Mouse (Mus musculus) forebrain, embryonic 14.5 days (tissue): ENCODE measurements around the gene Pgbd5. TPM values are rescaled to one million over a fixed set of nuclear protein-coding genes. Genes with fewer than 3 reads are reported as not detected.

Experiments
- ATAC-seq: fragments of 200-750 bp; cut with Nextera tagmentation; 2 replicates; pipeline ENCODE4 v1.8.0; 2017; ENCODE audit warnings: mild to moderate bottlenecking, moderate library complexity
- DNase-seq: peaks from one replicate; pipeline ENCODE4 v3.0.0-alpha.2; 2015; ENCODE audit warnings: low spot score
- H3K27ac ChIP-seq: fragments of 300-500 bp; sonication (generic); 2 replicates; pipeline ENCODE4 v1.5.1; 2014; ENCODE audit warnings: low read depth, mild to moderate bottlenecking, control low read depth, low read length, moderate library complexity
- H3K27me3 ChIP-seq: fragments of 300-500 bp; sonication (generic); replicated peaks from 2 replicates; pipeline ENCODE4 v1.6.1; 2014; ENCODE audit warnings: low read length, control low read depth, mixed read lengths; ENCODE audit not compliant: control insufficient read depth, insufficient read depth
- H3K36me3 ChIP-seq: fragments of 300-500 bp; sonication (generic); 2 replicates; pipeline ENCODE4 v1.6.1; 2014; ENCODE audit warnings: low read length, control low read depth; ENCODE audit not compliant: control insufficient read depth, insufficient read depth
- H3K4me1 ChIP-seq: fragments of 300-500 bp; sonication (generic); 2 replicates; pipeline ENCODE4 v1.6.1; 2014; ENCODE audit warnings: antibody characterized with exemption, low read length, control low read depth; ENCODE audit not compliant: control insufficient read depth, insufficient read depth
- H3K4me2 ChIP-seq: fragments of 300-500 bp; sonication (generic); 2 replicates; pipeline ENCODE4 v1.6.1; 2014; ENCODE audit warnings: mild to moderate bottlenecking, control low read depth, low read length
- H3K4me3 ChIP-seq: fragments of 300-500 bp; sonication (generic); 2 replicates; pipeline ENCODE4 v1.5.1; 2014; ENCODE audit warnings: low read depth, low read length, control low read depth
- H3K9ac ChIP-seq: fragments of 300-500 bp; sonication (generic); 2 replicates; pipeline ENCODE4 v1.6.1; 2014; ENCODE audit warnings: mild to moderate bottlenecking, low read length, control low read depth, moderate library complexity
- H3K9me3 ChIP-seq: fragments of 300-500 bp; sonication (generic); replicated peaks from 2 replicates; pipeline ENCODE4 v1.6.1; 2016; ENCODE audit warnings: low read length, control low read depth, mixed read lengths; ENCODE audit not compliant: control insufficient read depth
- WGBS: fragments of 180-500 bp; shearing (Covaris S2); extraction: QIAGEN DNeasy Blood & Tissue Kit; methylation state at CpG from one replicate; pipeline ENCODE4 v1.1.7; 2014; 5-methylcytosine and 5-hydroxymethylcytosine counted together
- polyA plus RNA-seq: library from polyadenylated mRNA; unstranded; fragments of >200 nt; fragmentation: Nextera tagmentation; extraction: Ambion mirVana; gene quantifications from 2 replicates; pipeline ENCODE4 v1.2.1, GENCODE M21; 2014

Gene Pgbd5
- polyA plus RNA-seq, 1 experiment from 2014 or later, result 8.6 TPM

DNA sequence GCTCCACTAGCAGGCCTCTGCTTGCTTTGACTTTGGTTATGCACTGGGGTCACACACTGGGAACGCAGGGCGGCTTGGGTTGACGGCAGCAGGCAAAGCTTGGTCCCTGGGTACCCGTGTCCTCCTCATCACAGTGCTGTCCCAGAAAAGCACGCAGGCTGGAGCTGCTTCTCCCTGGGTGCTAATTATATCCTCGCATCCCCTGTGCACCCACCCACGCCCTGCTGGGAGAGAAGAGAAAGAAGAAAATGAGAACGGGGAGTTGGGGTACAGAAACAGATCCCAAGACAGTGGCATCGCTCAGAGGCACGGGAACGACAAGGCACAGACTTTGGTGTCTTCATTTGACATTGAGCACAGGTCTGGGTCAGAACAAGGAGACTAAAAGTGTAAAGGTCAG is 50.0 kb downstream of the Pgbd5 start:
- no peaks in the 10 kb centered on the region for H3K27me3 ChIP-seq
- no peak overlapping the region for H3K4me3 ChIP-seq
- WGBS, result 83% methylated on average over 11 of the region's 11 CpGs
- no peak for DNase-seq
- no peak overlapping the region for H3K27ac ChIP-seq
- H3K4me2 ChIP-seq, result no peak overlapping the region
- no peaks in the 10 kb centered on the region for H3K36me3 ChIP-seq
- no peak for ATAC-seq
- no peaks in the 10 kb centered on the region for H3K4me1 ChIP-seq
- no peaks in the 10 kb centered on the region for H3K9me3 ChIP-seq
- H3K9ac ChIP-seq, result no peak overlapping the region

GRCm38 (mm10) chr8:124386225-124386899 is 53.1 kb downstream of the Pgbd5 start:
- peak; percentile 83 for DNase-seq
- no peak overlapping the region for H3K9ac ChIP-seq
- no peak overlapping the region; the same call in 1 of the 2 replicates for H3K27ac ChIP-seq
- no peaks in the 10 kb centered on the region for H3K36me3 ChIP-seq
- H3K4me1 ChIP-seq, result no peaks in the 10 kb centered on the region
- ATAC-seq, result peak; percentile 77; the same call in 1 of the 2 replicates
- H3K9me3 ChIP-seq, result no peaks in the 10 kb centered on the region
- H3K4me2 ChIP-seq, result no peak overlapping the region
- 77% methylated on average over 23 of the region's 23 CpGs for WGBS
- no peak overlapping the region for H3K4me3 ChIP-seq
- no peaks in the 10 kb centered on the region for H3K27me3 ChIP-seq

DNA sequence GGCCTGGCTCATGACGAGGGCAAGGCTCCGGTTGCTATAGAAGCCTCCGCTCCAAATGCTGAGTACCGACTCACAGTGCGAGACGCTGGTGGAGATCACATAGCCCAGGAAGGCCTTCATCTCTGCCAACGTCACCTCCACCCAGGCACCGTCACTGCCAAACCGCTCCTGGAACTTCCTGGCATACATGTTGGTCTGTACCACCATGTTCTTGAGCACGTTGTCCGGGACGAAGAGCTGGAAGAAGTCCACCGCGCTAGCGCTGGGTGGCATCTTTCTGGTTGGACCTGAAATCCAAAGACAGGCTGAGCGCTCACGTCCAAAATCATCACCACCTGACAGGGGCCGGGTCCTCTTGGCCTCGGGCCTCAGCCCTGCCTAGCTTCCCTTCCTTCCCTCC is 55.1 kb downstream of the Pgbd5 start:
- no peak overlapping the region for H3K4me3 ChIP-seq
- H3K9me3 ChIP-seq, result no peaks in the 10 kb centered on the region
- H3K27me3 ChIP-seq, result no peaks in the 10 kb centered on the region
- H3K9ac ChIP-seq, result no peak overlapping the region
- no peak for ATAC-seq
- no peaks in the 10 kb centered on the region for H3K36me3 ChIP-seq
- no peaks in the 10 kb centered on the region for H3K4me1 ChIP-seq
- no peak overlapping the region for H3K27ac ChIP-seq
- 93% methylated on average over 19 of the region's 19 CpGs for WGBS
- no peak overlapping the region for H3K4me2 ChIP-seq
- no peak for DNase-seq

DNA sequence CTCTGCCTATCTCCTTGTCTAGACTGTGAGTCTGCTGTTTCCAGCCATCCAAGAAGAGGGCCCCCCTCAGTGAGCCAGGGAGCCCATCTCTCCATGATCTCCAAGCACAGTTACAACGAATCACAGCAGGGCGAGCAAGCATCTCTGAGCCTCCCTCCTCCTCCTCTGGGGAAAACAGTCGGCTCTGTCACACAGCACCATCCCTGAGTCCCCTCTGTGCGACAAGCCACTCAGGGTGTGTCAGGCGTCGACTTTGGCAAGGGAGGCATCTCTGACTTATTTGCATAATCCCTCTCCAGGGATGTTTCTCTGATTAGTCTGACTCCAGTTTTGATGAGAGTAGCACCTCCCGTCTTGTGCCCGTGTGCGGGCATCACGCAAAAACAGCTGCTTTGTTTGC is 57.2 kb downstream of the Pgbd5 start:
- no peak overlapping the region for H3K9ac ChIP-seq
- no peak for ATAC-seq
- no peak overlapping the region for H3K4me2 ChIP-seq

DNA sequence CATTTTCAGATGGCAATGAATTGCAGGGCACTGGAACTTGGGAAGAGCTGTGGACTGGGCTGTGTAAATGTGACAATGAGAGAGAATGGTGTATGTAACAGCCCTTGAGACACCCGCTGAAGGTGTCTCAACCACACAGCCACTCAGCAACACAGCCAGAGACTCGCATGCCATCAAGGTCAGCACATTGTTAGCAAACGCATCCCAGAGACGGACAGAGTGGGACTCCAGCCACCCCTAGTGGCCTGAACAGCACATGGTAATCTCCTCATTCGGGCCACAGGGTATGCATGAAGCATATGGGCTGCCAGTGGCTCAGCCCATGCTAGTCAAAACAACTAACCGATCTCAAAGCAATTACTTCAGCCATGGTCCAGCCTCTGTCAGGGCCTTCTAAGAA is 60.2 kb downstream of the Pgbd5 start:
- ATAC-seq (no peak), DNase-seq (no peak)
- Histone ChIP-seq H3K9me3 (no peaks in the 10 kb centered on the region), H3K4me3 (no peak overlapping the region), H3K4me2 (no peak overlapping the region), H3K27ac (no peak overlapping the region), H3K9ac (no peak overlapping the region), H3K4me1 (no peaks in the 10 kb centered on the region), H3K27me3 (no peaks in the 10 kb centered on the region), H3K36me3 (no peaks in the 10 kb centered on the region)
- 63% methylated on average over 6 of the region's 6 CpGs for WGBS

More for the DNA sequence above, 57.2 kb downstream of the Pgbd5 start:
- WGBS, result 30% methylated on average over 10 of the region's 10 CpGs
- Histone ChIP-seq H3K4me3 (no peak overlapping the region), H3K9me3 (no peaks in the 10 kb centered on the region), H3K27ac (no peak overlapping the region; the same call in 1 of the 2 replicates), H3K27me3 (no peaks in the 10 kb centered on the region), H3K36me3 (no peaks in the 10 kb centered on the region), H3K4me1 (no peaks in the 10 kb centered on the region)
- peak; percentile 49 for DNase-seq

DNA sequence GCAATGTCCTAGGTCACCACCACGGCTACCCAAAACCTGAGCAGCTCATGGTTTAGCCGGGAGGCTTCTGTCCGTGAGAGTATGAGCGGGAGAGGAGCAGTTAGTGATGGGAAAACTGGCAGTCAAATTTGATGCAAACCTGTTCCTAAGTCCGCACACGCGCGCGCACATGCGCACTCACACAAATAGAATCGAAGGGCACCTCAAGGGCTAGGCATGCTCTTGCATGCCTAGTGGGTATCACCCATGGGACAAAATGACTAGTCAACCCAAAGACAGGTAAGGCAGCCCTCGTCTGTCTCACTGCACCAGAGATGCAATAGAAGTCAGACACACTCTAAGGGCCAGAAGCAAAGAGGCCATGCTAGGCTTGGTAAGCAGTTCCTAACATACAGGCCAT is 63.1 kb downstream of the Pgbd5 start:
- H3K4me3 ChIP-seq, result no peak overlapping the region
- no peaks in the 10 kb centered on the region for H3K36me3 ChIP-seq
- WGBS, result 95% methylated on average over 12 of the region's 12 CpGs
- H3K9ac ChIP-seq, result no peak overlapping the region
- H3K4me2 ChIP-seq, result no peak overlapping the region
- no peaks in the 10 kb centered on the region for H3K27me3 ChIP-seq
- no peak overlapping the region for H3K27ac ChIP-seq
- no peaks in the 10 kb centered on the region for H3K4me1 ChIP-seq
- H3K9me3 ChIP-seq, result no peaks in the 10 kb centered on the region
- ATAC-seq (no peak), DNase-seq (no peak)

GRCm38 (mm10) chr8:124375727-124376126 is 63.7 kb downstream of the Pgbd5 start:
- H3K9me3 ChIP-seq, result no peaks in the 10 kb centered on the region
- H3K27ac ChIP-seq, result no peak overlapping the region
- no peak overlapping the region for H3K4me2 ChIP-seq
- 86% methylated on average over 9 of the region's 9 CpGs for WGBS
- ATAC-seq (no peak), DNase-seq (no peak)
- H3K36me3 ChIP-seq, result no peaks in the 10 kb centered on the region
- H3K4me3 ChIP-seq, result no peak overlapping the region
- no peak overlapping the region for H3K9ac ChIP-seq
- no peaks in the 10 kb centered on the region for H3K4me1 ChIP-seq
- H3K27me3 ChIP-seq, result no peaks in the 10 kb centered on the region

DNA sequence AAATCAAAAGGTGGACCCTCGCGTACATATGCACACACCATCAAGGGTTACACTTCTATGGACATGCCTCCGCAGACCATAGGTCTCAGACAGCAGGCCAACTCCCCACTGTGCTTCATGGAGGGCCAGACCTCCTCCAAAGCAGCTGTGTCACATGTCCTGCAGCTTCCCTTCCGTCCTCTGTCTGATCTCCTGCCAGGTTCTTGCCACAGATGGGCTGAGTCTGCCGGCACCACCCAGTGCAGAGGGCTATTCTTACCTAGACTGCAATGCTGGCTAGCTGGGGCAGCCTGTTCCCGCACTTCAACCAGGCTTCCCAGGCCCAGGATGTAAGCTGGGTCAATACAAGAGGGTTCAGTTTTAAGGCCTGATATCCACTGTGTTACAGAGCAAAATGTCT is 64.3 kb downstream of the Pgbd5 start:
- Histone ChIP-seq H3K36me3 (peaks cover 3% of the 10 kb centered on the region; the same call in 1 of the 2 replicates), H3K9me3 (no peaks in the 10 kb centered on the region), H3K27ac (no peak overlapping the region), H3K4me3 (no peak overlapping the region), H3K4me2 (no peak overlapping the region), H3K9ac (no peak overlapping the region), H3K27me3 (no peaks in the 10 kb centered on the region), H3K4me1 (no peaks in the 10 kb centered on the region)
- WGBS, result 81% methylated on average over 6 of the region's 6 CpGs
- DNase-seq, result no peak
- no peak for ATAC-seq

DNA sequence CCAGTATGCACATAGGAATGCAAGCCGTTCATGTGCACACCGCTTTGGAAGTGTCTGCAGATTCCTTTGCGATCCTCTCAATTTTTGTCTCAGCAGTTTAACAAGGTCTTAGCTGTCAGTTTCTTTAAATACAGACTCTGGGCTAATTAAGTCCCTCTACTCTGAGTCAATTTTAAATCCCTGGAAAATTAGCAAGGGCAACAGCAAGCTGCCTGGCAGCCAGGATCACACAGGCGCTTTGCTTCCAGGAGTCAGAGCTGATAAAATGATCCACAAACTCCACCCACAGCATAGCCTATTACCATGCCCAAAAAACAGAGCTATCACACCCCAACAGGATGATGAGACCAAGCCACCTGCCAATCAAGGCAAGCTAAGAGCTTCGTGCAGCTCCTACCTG is 65.7 kb downstream of the Pgbd5 start:
- Histone ChIP-seq H3K27me3 (no peaks in the 10 kb centered on the region), H3K4me2 (no peak overlapping the region), H3K9me3 (no peaks in the 10 kb centered on the region), H3K4me3 (no peak overlapping the region), H3K27ac (no peak overlapping the region), H3K36me3 (peaks cover 4% of the 10 kb centered on the region; the same call in 1 of the 2 replicates), H3K9ac (no peak overlapping the region), H3K4me1 (no peaks in the 10 kb centered on the region)
- no peak for DNase-seq
- WGBS, result 85% methylated on average over 5 of the region's 5 CpGs
- ATAC-seq, result no peak
